Mouse (Mus musculus) CD4-positive naive resting alpha-beta T cell, adult 76 days (primary cell): ENCODE data around the gene Tia1. TPM values are rescaled to one million over a fixed set of nuclear protein-coding genes. Genes with fewer than 3 reads are reported as not detected.

ENCODE experiments used
- total RNA-seq: library from RNA; stranded (reverse); gene quantifications from one replicate; pipeline ENCODE4 v1.2.4, GENCODE M21; 2023

Tia1 gene
- total RNA-seq: 64.9 TPM

GRCm38 (mm10) chr6:86404100-86404861 lies at the start of gene Tia1:
Tia1 (plus strand) TSS chr6:86404219.

GRCm38 (mm10) chr6:86365371-86366124 lies 38.5 kb upstream of the Tia1 start, which contains the start of gene Fam136a:
Fam136a (plus strand) TSS chr6:86365646.

GRCm38 (mm10) chr6:86370764-86371339 lies 33.2 kb upstream of the Tia1 start, which contains the start of gene Snrpg:
Snrpg (plus strand) TSS chr6:86371304.

GRCm38 (mm10) chr6:86396581-86397256 lies 7.3 kb upstream of the Tia1 start, which contains the start of gene Pcyox1:
Pcyox1 (minus strand) TSS chr6:86397154.

GRCm38 (mm10) chr6:86426358-86426757 lies 22.3 kb downstream of the Tia1 start, which contains the start of gene Gm44790:
Gm44790 (plus strand) TSS chr6:86426658.

GRCm38 (mm10) chr6:86438272-86439118 lies 34.5 kb downstream of the Tia1 start, which contains the start of gene C87436:
C87436 (plus strand) TSS chr6:86438374.

Other genes starting within 250 kb of the Tia1 start
- gene Tgfa, start 209.0 kb upstream of the Tia1 start, total RNA-seq: not detected
- 14.0 TPM for gene Fam136a, start 38.6 kb upstream of the Tia1 start, total RNA-seq
- gene Snrpg, start 32.9 kb upstream of the Tia1 start, total RNA-seq: 213 TPM
- 8.5 TPM for gene Pcyox1, start 7.1 kb upstream of the Tia1 start, total RNA-seq
- gene Gm44790, start 22.4 kb downstream of the Tia1 start, total RNA-seq: not detected
- 46.3 TPM for gene C87436, start 34.2 kb downstream of the Tia1 start, total RNA-seq
- 207 TPM for gene Pcbp1, start 122.1 kb downstream of the Tia1 start, total RNA-seq
- 0.85 TPM for gene Asprv1, start 223.9 kb downstream of the Tia1 start, total RNA-seq